Comparison of ENCODE assay signal across 8 mouse cellular contexts in genomic region chr11:30025144-30025543, GRCm38 (mm10). TPM values are rescaled to one million over a fixed set of nuclear protein-coding genes. Genes with fewer than 3 reads are reported as not detected.
DNase-seq lines count a peak whose midpoint lies in the region; ATAC-seq lines count a peak whose summit lies in the region.

No protein-coding gene starts in this region.

- peaks cover 14% of the 10 kb centered on the region for H3K4me1 ChIP-seq in kidney, embryonic 15.5 days
- peaks cover 15% of the 10 kb centered on the region for H3K4me1 ChIP-seq in embryonic facial prominence, embryonic 10.5 days
- peaks cover 6% of the 10 kb centered on the region for H3K4me1 ChIP-seq in hindbrain, embryonic 16.5 days (ENCODE audit: control insufficient read depth, insufficient read depth, low read depth, low read length)
- peaks cover 23% of the 10 kb centered on the region for H3K4me1 ChIP-seq in midbrain, embryonic 15.5 days

- peak overlapping the region; percentile 50; the same call in 1 of the 2 replicates for H3K9ac ChIP-seq in kidney, embryonic 15.5 days
- peak overlapping the region; percentile 85; the same call in 1 of the 2 replicates for H3K9ac ChIP-seq in hindbrain, embryonic 16.5 days (ENCODE audit: low read depth, low read length)
- peak overlapping the region; percentile 82 for H3K9ac ChIP-seq in midbrain, embryonic 15.5 days

- DNase-seq in kidney, postnatal 36 days: no peak
- DNase-seq in embryonic facial prominence, embryonic 10.5 days (ENCODE audit: low spot score): no peak
- no peak for DNase-seq in urinary bladder, adult 18-20 months (ENCODE audit: low spot score in 2 of 2)
- no peak for DNase-seq in c-Kit-positive CD71-positive TER-119-positive erythroid progenitor cells, embryonic 14.5 days (ENCODE audit: low spot score)
- DNase-seq in urinary bladder, postnatal 14 days (ENCODE audit: low spot score): no peak

- peaks cover 25% of the 10 kb centered on the region for H3K27me3 ChIP-seq in kidney, embryonic 15.5 days
- H3K27me3 ChIP-seq in embryonic facial prominence, embryonic 10.5 days (replicated peaks; ENCODE audit: low read depth, poor library complexity, severe bottlenecking): peaks cover 33% of the 10 kb centered on the region
- H3K27me3 ChIP-seq in hindbrain, embryonic 16.5 days (replicated peaks; ENCODE audit: control insufficient read depth, insufficient read depth, low read length): no peaks in the 10 kb centered on the region
- H3K27me3 ChIP-seq in midbrain, embryonic 15.5 days (replicated peaks): no peaks in the 10 kb centered on the region

- H3K4me2 ChIP-seq in kidney, embryonic 15.5 days: peak overlapping the region; percentile 98
- H3K4me2 ChIP-seq in hindbrain, embryonic 16.5 days (ENCODE audit: low read length): peak overlapping the region; percentile 98
- H3K4me2 ChIP-seq in midbrain, embryonic 15.5 days: peak overlapping the region; percentile 98

- no peaks in the 10 kb centered on the region for H3K36me3 ChIP-seq in kidney, embryonic 15.5 days
- no peaks in the 10 kb centered on the region for H3K36me3 ChIP-seq in embryonic facial prominence, embryonic 10.5 days (replicated peaks)
- H3K36me3 ChIP-seq in hindbrain, embryonic 16.5 days (ENCODE audit: control insufficient read depth, insufficient read depth, low read length): no peaks in the 10 kb centered on the region
- no peaks in the 10 kb centered on the region for H3K36me3 ChIP-seq in midbrain, embryonic 15.5 days (replicated peaks)

- no peaks in the 10 kb centered on the region for H3K9me3 ChIP-seq in kidney, embryonic 15.5 days (replicated peaks)
- H3K9me3 ChIP-seq in embryonic facial prominence, embryonic 10.5 days: no peaks in the 10 kb centered on the region
- no peaks in the 10 kb centered on the region for H3K9me3 ChIP-seq in hindbrain, embryonic 16.5 days (ENCODE audit: control insufficient read depth, low read length)
- H3K9me3 ChIP-seq in midbrain, embryonic 15.5 days: no peaks in the 10 kb centered on the region

- H3K27ac ChIP-seq in kidney, embryonic 15.5 days: no peak overlapping the region
- no peak overlapping the region for H3K27ac ChIP-seq in embryonic facial prominence, embryonic 10.5 days (replicated peaks)
- peak overlapping the region; percentile 83 for H3K27ac ChIP-seq in hindbrain, embryonic 16.5 days (ENCODE audit: low read depth, low read length)
- H3K27ac ChIP-seq in midbrain, embryonic 15.5 days: peak overlapping the region; percentile 92; the same call in 1 of the 2 replicates

- H3K4me3 ChIP-seq in kidney, embryonic 15.5 days (replicated peaks): peak overlapping the region; percentile 67
- H3K4me3 ChIP-seq in embryonic facial prominence, embryonic 10.5 days: peak overlapping the region; percentile 67
- H3K4me3 ChIP-seq in hindbrain, embryonic 16.5 days (ENCODE audit: low read length): peak overlapping the region; percentile 72
- H3K4me3 ChIP-seq in midbrain, embryonic 15.5 days: peak overlapping the region; percentile 82

- ATAC-seq in kidney, embryonic 15.5 days (replicated peaks; ENCODE audit: low FRiP score): no peak
- no peak for ATAC-seq in hindbrain, embryonic 16.5 days
- no peak for ATAC-seq in midbrain, embryonic 15.5 days (replicated peaks)

- 7% methylated on average over 4 of the region's 4 CpGs for WGBS in kidney, embryonic 15.5 days
- WGBS in embryonic facial prominence, embryonic 10.5 days: 7% methylated on average over 4 of the region's 4 CpGs
- 5% methylated on average over 4 of the region's 4 CpGs for WGBS in hindbrain, embryonic 16.5 days
- WGBS in midbrain, embryonic 15.5 days: 4% methylated on average over 4 of the region's 4 CpGs

RNA-seq across cellular contexts. Expression of gene Eml6, which starts 0.7 kb away (rescaled TPM):
- polyA plus RNA-seq in kidney, embryonic 15.5 days (2015; fragmentation: Nextera tagmentation; extraction: Ambion mirVana): 0.64 and 0.99 TPM in 2 replicates
- polyA plus RNA-seq in embryonic facial prominence, embryonic 10.5 days (2016; fragmentation: Nextera tagmentation; extraction: Ambion mirVana): 0.39 and 0.42 TPM in 2 replicates
- 6.5 and 7.1 TPM in 2 replicates for polyA plus RNA-seq in hindbrain, embryonic 16.5 days (2015; fragmentation: Nextera tagmentation; extraction: Ambion mirVana)
- polyA plus RNA-seq in midbrain, embryonic 15.5 days (2015; fragmentation: Nextera tagmentation; extraction: Ambion mirVana): 6.7 and 7.7 TPM in 2 replicates

Comparison
In these comparisons a context has a peak if more than half of its experiments do, and no peak if none do; other contexts are left out.
1. H3K27ac ChIP-seq: peak in hindbrain, embryonic 16.5 days (single experiment) and midbrain, embryonic 15.5 days (single experiment); none in kidney, embryonic 15.5 days (single experiment) and embryonic facial prominence, embryonic 10.5 days (single experiment).
2. Peak in every context shown above with its lines, with median percentiles within 50 percentile points of each other: H3K4me2 ChIP-seq, H3K4me3 ChIP-seq and H3K9ac ChIP-seq.